Mouse (Mus musculus): ENCODE data around the gene 1700023F06Rik.

DNA sequence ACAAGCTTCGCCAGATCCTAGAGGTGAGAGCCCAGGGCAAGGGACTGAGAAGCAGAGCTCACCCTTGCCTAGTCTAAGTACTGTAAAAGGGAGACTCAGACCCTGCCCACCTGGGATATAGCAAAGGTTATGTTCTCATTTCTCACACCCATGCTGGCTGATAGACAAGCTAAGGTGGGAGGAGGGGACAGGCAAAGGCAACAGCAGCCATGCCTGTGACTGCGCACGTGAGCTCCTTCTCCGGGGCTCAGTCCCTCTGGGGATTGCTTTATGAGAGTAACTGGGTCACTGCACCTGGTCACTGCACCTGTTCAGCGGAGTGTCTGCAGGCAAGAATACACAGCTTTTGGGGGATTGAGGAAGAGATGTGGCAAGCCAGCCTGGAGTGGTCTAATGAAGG lies 12.7 kb downstream of the 1700023F06Rik start:
- TF ChIP-seq POLR2A (IDR thresholded peaks at IDR 0.05; ENCODE audit: low read depth, low read length) (no peak), CTCF (IDR thresholded peaks at IDR 0.05; ENCODE audit: extremely low read depth, insufficient read depth, insufficient read length, insufficient replicate concordance) (no peak)

Data from spleen, adult 2 months (tissue).